Mouse (Mus musculus): Measurements from ENCODE around the gene Npl. TPM values are rescaled to one million over a fixed set of nuclear protein-coding genes. Genes with fewer than 3 reads are reported as not detected.
"Not testable (repeated sequence)": the region's sequence is repeated elsewhere in the genome, so short reads cannot be mapped to it uniquely, and the experiment has no call there.

The Npl gene
- total RNA-seq, 2 experiments from 2014 or later, result 4.2 to 5.0 TPM

DNA sequence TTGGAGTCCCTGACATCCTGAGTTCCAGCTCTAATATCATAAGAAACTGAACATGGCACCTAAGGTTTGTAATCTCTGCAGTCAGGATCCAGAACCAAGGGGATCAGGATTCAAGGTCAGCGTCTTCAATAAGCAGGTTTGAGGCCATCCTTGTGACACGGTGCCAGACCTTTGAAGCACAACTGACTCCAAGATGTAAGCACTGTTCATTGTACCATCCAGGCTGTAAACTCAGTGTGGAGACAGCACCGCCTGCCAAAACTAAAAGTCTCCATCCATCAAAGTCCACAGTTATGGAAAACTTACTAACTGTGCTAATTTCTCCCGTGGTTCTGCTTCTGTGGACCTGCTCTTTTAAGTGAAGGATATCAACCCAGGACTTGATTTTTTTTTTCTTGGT is 59.9 kb downstream of the Npl start:
- DNase-seq (ENCODE audit: low spot score in 2 of 2), result no peak

DNA sequence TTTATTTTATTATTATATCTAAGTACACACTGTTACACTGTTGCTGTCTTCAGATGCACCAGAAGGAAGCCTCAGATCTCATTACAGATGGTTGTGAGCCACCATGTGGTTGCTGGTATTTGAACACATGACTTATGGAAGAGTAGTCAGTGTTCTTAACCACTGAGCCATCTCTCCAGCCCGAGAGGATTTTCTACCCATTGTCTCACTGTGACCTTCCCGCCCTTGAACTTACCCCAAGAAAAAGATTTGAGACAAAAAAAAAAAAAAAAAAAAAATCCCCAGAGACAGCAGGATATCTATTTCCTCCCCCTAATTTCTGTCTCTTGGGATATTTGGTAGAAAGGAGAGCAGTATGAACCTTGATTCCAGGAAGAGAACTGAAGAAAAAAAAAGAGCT is 60.3 kb downstream of the Npl start:
- no peak for DNase-seq (ENCODE audit: low spot score in 2 of 2)

DNA sequence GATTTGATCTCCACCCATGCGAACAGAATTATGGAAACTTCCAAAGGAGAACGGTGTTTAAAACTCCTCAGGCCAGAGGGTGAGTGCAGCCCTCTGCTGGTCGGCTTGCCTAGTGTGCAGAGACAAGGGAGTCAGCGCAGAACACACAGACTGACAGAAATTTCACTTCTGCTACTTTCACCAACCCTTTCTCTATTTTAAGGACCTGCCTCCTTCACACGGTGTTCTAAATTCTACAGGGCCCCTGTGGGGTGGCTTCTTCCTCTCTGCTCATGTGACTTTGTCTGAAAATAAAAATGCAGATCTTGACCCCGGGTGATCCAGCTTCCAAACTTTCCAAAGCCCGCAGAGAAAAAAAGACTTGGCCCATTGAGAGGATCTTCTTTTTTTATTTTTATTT is 60.7 kb downstream of the Npl start:
- DNase-seq (ENCODE audit: low spot score in 2 of 2), result no peak

DNA sequence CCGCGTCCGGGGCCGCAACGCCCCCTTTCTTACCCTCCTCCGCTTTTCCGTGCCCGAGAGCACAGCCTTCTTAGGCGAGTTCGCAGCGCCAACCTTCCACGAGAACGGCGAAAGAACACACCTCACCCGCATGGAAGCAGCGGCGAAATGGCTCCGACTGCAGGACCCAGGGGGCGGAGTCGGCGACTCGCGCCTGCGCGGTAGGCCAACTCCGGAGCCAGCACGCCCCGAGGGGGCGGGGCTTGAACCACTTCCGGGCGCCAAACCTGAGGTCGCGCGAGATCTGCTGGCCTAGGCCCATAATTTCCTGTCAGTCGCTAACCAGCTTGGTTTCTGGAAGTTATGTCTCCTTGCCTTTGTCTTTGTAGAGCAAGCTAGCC is 62.4 kb downstream of the Npl start, which contains the start of gene Dhx9:
Gene Dhx9, minus strand, starts transcription at position 161 of the 380 bp plus-strand sequence.
- DNase-seq (ENCODE audit: low spot score in 2 of 2), result peak; percentile 99 to 100

DNA sequence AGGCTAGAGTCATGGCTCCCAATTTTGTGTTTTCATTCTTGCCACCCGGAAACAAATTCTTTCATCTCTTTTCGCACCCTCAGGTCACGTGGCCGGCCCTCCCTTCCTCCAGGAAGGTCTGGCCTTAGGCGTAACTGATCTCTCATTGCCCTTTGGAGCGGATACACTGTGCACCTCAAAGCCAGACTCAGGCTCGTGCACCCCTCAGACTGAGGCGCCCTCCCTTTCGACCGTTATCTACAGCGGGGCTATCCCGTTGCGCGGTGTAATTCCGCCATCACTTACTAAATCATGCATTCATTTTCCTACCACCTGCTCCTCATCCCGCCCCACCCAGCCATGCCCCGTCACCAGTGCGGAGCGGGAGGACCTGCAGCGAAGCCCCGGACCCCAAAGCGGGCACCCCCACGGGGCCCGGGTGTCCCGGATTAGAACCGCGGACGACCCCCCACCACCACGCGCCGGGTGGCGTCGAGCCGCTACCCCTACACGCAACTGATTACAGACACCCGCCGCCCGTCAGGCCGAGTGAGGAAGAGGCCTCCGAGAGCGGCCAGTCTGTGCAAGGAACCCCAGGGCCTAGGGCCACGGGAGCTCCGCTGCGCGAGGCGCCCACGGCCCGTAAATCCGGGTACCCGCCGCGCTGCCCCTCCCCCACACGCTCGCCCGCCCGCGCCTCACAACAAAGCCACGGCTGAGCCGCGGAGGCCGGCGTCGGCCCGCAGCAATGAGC is 62.9 kb downstream of the Npl start:
- DNase-seq (ENCODE audit: low spot score in 2 of 2), result peak in 1 of 2 experiments; percentile 46

DNA sequence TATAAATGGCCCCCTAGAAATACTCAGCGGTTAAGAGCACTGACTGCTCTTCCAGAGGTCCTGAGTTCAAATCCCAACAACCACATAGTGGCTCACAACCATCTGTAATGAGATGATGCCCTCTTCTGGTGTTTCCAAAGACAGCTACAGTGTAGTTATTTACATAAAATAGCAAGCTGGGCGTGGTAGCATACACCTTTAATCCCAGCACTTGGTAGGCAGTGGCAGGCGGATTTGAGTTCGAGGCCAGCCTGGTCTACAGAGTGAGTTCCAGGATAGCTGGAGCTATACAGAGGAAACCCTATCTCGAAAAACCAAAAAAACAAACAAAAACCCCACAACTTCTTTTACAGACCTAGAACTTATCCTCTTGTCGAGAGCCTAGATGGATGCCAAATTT is 63.7 kb downstream of the Npl start:
- not testable (repeated sequence) for DNase-seq (ENCODE audit: low spot score in 2 of 2)

DNA sequence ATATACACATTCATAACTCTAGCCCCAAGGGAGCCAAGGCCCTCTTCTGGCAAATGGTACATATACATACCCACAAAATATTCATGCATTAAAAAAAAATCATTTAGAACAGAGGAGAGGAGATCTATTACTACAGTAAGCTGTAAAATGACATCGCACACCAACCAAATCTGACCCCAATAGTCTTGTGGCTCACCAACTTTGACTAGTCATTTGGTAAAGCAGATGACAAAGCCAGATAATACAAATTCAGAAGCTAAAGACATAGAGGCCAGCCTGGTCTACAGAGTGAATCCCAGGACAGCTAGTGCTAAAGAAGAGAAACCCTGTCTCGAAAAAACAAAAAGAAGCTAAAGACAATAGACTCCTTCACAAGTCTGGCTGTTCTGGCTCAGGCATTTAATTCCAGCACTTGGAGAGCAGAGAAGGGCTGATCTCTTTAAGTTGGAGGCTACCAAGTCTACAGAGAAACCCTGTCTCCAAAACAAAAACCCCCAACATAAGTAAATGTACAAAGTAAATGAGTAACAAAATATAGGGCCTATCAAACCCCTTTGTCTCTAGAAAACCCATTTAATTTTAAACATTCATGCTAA is 64.5 kb downstream of the Npl start:
- no peak for DNase-seq (ENCODE audit: low spot score in 2 of 2)

DNA sequence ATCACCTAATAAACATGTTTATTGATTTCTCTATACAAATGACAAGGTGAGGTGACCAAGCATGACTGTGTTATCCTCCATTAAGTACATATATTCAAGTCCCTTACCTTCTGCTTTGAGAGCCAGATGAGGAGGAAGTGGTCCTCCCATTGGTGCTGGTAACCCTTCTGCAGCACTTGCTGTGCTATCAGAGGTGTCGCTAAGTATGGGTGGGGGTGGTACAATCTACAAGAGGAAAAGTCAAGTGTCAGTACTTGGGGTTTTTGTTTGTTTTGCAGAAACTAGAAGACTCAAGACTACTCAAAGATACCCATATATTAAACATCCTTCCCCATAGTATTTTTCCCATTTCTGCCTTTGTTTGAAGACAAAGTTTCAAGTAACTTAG is 68.8 kb downstream of the Npl start:
- DNase-seq (ENCODE audit: low spot score in 2 of 2), result no peak

DNA sequence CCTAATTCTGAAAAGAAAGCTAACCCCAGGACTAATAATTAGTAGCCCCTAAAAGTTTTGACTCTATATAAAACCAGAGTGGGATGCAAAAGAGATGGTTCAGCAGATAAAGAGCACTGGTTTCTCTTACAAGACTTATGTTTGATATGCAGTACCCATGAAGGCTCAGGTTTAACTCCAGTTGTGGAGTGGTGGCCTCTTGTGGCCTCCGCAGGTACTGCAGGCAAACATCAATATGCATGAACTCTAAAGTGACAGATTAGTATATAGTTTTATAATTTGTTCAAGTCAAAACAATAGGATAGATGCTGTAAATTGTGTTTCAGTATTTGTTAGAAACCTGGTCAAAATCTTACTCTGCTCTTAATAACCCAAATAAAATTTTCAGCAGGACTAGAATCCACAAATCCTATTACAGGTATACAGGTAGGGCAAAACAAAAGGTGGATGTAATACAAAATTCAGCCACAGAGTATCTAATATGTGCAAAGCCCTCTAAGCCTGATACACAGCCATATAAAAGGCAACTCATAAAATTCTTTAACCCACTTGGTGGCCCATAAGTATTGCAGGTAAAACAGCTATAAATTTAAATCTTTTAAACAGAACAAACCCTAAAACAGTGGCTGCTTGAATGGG is 69.3 kb downstream of the Npl start:
- peak; percentile 70 to 77 for DNase-seq (ENCODE audit: low spot score in 2 of 2)

DNA sequence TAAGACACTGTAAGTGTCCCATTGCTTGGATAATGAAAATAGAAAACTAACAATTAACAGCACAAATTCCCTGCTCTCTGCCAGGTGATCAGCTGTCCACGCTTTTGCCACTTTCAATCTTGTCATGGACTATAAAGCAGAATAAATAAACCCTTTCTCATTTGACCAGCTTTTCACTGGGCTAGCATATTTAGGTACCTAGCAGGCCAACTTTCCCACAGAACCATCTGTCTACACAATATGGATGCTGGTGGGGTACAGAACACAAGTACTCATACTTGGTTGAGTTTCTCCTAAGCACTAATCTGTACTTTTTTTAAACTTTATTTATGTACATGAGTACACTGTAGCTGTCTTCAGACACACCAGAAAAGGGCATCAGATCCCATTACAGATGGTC is 70.5 kb downstream of the Npl start:
- no peak for DNase-seq (ENCODE audit: low spot score in 2 of 2)

DNA sequence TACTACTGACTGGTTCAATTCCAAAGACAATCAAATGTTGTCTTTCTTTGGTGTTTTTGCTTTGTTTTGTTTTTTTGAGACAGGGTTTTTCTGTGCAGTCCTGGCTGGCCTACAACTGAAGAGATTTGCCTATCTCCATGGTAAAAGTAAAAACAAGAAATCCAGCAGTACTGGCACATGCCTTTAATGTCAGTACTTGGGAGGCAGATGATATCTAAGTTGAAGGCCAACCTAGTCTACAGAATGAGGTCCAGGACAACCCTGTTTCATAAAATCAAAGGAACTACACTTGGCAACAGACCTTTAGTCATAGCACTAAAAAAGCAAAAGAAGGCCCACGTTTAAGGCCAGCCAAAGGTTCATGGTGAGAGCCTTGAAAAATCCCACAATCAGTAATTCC is 88.0 kb downstream of the Npl start:
- peak in 1 of 2 experiments; percentile 5 for DNase-seq (ENCODE audit: low spot score in 2 of 2)

DNA sequence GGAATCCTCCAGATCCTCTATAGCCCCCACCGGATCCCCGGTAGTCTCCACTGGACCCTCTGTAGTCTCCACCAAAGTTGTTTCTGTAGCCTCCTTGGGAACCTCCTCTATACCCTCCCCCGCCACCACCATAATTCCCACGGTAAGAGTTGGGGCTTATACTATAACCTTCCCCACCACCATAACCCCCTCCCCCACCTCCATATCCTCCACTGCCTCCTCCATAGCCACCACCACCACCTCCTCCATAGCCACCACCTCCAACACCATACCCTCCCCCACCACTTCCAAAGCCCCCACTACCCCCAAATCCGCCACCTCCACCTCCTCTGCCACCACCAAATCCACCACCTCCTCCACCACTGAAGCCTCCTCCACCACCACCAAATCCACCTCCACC is 93.7 kb downstream of the Npl start:
- DNase-seq (ENCODE audit: low spot score in 2 of 2), result no peak

DNA sequence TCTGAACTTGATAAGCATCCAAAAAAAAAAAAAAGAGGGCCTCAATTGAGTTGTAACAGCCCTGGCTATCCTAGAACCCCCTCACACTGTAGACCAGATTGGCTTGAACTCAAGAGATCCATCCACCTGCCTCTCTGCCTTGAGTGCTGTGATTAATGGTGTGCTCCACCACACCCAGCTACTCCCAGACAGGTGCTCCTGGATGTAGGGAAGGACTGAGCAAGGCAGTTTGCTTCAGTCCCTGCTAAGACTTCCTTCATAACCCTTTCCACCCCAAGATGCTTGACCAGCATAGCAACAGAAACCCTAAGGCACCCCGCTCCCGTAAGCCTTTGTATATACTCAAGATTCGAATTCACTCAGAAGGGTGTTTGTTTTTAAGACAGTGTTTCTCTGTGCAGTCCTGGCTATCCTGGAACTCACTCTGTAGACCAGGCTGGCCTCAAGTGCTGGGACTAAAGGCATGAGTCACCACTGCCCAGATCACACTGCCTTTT is 96.7 kb downstream of the Npl start:
- DNase-seq (ENCODE audit: low spot score in 2 of 2), result no peak

Other genes with a start within 250 kb of the Npl start
- 10 to 100 TPM; 54.5 to 66.2 TPM for gene Lamc1, start 217.3 kb downstream of the Npl start, total RNA-seq (2021)
- under 1 TPM; 0.13 to 0.38 TPM for gene Shcbp1l, start 124.9 kb downstream of the Npl start, total RNA-seq (2021)
- 100 to 1,000 TPM in 1 of 2 experiments, 10 to 100 TPM in 1; 90.3 to 110 TPM for gene Dhx9, start 62.4 kb downstream of the Npl start, total RNA-seq (2021)
- not detected for gene Rgs8, start 103.0 kb upstream of the Npl start, total RNA-seq (2021)
- gene Rgs16, start 190.3 kb upstream of the Npl start, total RNA-seq (2021), result 1 to 10 TPM; 1.3 to 6.1 TPM
- gene Rnasel, start 199.4 kb upstream of the Npl start, total RNA-seq (2021), result 1 to 10 TPM; 7.1 to 9.0 TPM

Measured in adrenal gland, adult 18-20 months (tissue).